In the genomic region with DNA sequence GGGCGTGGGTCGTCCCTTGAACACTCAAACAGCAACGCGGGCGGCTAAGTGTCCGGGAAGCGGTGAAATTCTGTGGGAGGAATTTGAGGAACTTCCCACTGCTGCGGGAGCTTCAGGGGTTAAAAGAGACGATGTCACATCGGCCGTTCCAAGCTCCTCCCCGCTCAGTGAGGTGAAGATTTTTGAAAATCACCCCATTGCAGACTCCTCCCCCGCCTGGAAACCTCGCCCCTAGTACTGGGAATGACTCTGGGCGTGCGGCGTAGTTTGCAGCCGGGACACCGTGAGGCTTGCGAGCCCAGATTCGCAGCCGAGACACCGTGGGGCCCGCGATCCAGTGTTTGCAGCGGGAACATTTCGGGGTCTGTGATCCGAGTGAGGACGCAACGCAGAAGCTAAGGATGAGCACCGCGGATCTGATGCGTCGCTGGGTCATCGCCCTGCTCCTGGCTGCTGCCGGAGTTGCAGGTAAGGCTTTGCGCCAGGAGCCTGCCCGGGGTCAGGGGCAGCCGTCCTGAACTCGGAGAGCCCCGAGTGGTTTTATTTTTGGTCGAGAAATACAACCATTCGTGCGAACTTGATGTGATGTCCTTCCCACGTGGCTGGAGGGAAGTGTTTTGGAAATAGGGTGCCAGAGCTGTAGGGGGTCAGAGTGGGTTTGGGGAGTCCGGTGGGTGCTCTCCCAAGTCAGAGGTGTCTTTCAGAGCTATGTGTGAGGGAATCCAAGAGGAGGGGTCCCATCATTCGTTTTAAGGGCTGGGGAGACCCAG, we compare ENCODE assay signal across 8 mouse cellular contexts. TPM values are rescaled to one million over a fixed set of nuclear protein-coding genes. Genes with fewer than 3 reads are reported as not detected.
DNase-seq lines count a peak whose midpoint lies in the region; ATAC-seq and TF ChIP-seq lines count a peak whose summit lies in the region.

A gene (plus strand): TSS at position 107 of the 770 bp plus-strand sequence.

- H3K4me3 ChIP-seq in forebrain, embryonic 10.5 days: peak within 1 kb of the TSS; percentile 80
- peak within 1 kb of the TSS; percentile 89 for H3K4me3 ChIP-seq in heart, embryonic 15.5 days
- peak within 1 kb of the TSS; percentile 86 to 87 for H3K4me3 ChIP-seq in liver, embryonic 14.5 days (ENCODE audit: insufficient read depth in 1 of 2, low read depth in 2 of 2, low read length in 2 of 2)
- peak within 1 kb of the TSS; percentile 74 for H3K4me3 ChIP-seq in neural tube, embryonic 11.5 days (ENCODE audit: low read depth, low read length)

- H3K4me2 ChIP-seq in heart, embryonic 15.5 days: peak within 1 kb of the TSS; percentile 92
- H3K4me2 ChIP-seq in liver, embryonic 14.5 days (ENCODE audit: low read depth): peak within 1 kb of the TSS; percentile 97
- peak within 1 kb of the TSS; percentile 84 for H3K4me2 ChIP-seq in neural tube, embryonic 11.5 days (ENCODE audit: low read depth)

- peak within 1 kb of the TSS; percentile 75 for H3K9ac ChIP-seq in heart, embryonic 15.5 days
- peak within 1 kb of the TSS; percentile 88 for H3K9ac ChIP-seq in liver, embryonic 14.5 days (replicated peaks)
- peak within 1 kb of the TSS; percentile 74 for H3K9ac ChIP-seq in neural tube, embryonic 11.5 days (ENCODE audit: low read length)

- H3K9me3 ChIP-seq in forebrain, embryonic 10.5 days: 0 out of 2 replicates have a peak, but pooled peaks cover 4% of the 10 kb centered on the region
- no peaks in the 10 kb centered on the region for H3K9me3 ChIP-seq in heart, embryonic 15.5 days (replicated peaks)
- H3K9me3 ChIP-seq in liver, embryonic 14.5 days (ENCODE audit: control insufficient read depth, low read length): no peaks in the 10 kb centered on the region
- H3K9me3 ChIP-seq in neural tube, embryonic 11.5 days (ENCODE audit: control insufficient read depth, low read length): no peaks in the 10 kb centered on the region

- H3K36me3 ChIP-seq in forebrain, embryonic 10.5 days (replicated peaks): peaks cover 41% of the 10 kb centered on the region
- no peaks in the 10 kb centered on the region for H3K36me3 ChIP-seq in heart, embryonic 15.5 days
- no peaks in the 10 kb centered on the region; the same call in 1 of the 2 replicates for H3K36me3 ChIP-seq in liver, embryonic 14.5 days (replicated peaks; ENCODE audit: control insufficient read depth, insufficient read depth, low read depth)
- H3K36me3 ChIP-seq in neural tube, embryonic 11.5 days (ENCODE audit: control insufficient read depth, insufficient read depth, low read length): peaks cover 6% of the 10 kb centered on the region; the same call in 1 of the 2 replicates

- peak; percentile 79 for DNase-seq in c-Kit-negative CD71-positive TER-119-positive erythroid progenitor cells, embryonic 14.5 days (ENCODE audit: low read depth, low spot score)
- DNase-seq in forebrain, embryonic 10.5 days (ENCODE audit: extremely low spot score, low spot score): peak; percentile 91
- peak; percentile 84 to 89 for DNase-seq in kidney, postnatal 25 days
- DNase-seq in liver, embryonic 14.5 days (ENCODE audit: low read depth in 3 of 3, low spot score in 3 of 3): peak; percentile 87 to 92 (median 87)
- DNase-seq in neural tube, embryonic 11.5 days (ENCODE audit: low spot score): peak; percentile 90
- DNase-seq in telencephalon, adult 2 months (ENCODE audit: low read depth, low spot score): peak; percentile 55

- TF ChIP-seq CTCF in liver, embryonic 14.5 days (IDR thresholded peaks at IDR 0.05; ENCODE audit: low read depth): no peak

- no peaks in the 10 kb centered on the region for H3K27me3 ChIP-seq in forebrain, embryonic 10.5 days (ENCODE audit: poor library complexity, severe bottlenecking)
- no peaks in the 10 kb centered on the region for H3K27me3 ChIP-seq in heart, embryonic 15.5 days
- no peaks in the 10 kb centered on the region for H3K27me3 ChIP-seq in liver, embryonic 14.5 days (ENCODE audit: control insufficient read depth, insufficient read depth, low read length)
- H3K27me3 ChIP-seq in neural tube, embryonic 11.5 days (ENCODE audit: control insufficient read depth, insufficient read depth, low read length): no peaks in the 10 kb centered on the region

- H3K27ac ChIP-seq in forebrain, embryonic 10.5 days: peak within 1 kb of the TSS; percentile 96
- H3K27ac ChIP-seq in heart, embryonic 15.5 days: peak within 1 kb of the TSS; percentile 96
- H3K27ac ChIP-seq in liver, embryonic 14.5 days: peak within 1 kb of the TSS; percentile 89
- peak within 1 kb of the TSS; percentile 94 for H3K27ac ChIP-seq in neural tube, embryonic 11.5 days (ENCODE audit: low read depth, low read length)

- peak; percentile 62 for ATAC-seq in CD4-positive, CD25-positive, alpha-beta regulatory T cell, adult 4 months
- peak; percentile 82 for ATAC-seq in heart, embryonic 15.5 days (replicated peaks; ENCODE audit: insufficient number of reproducible peaks, insufficient read depth, low FRiP score, low read depth)
- peak; percentile 81 for ATAC-seq in liver, embryonic 14.5 days (ENCODE audit: insufficient read depth)
- peak; percentile 80 for ATAC-seq in neural tube, embryonic 11.5 days (ENCODE audit: insufficient read depth, low FRiP score, low TSS enrichment)

- TF ChIP-seq EP300 in liver, embryonic 14.5 days (IDR thresholded peaks at IDR 0.05; ENCODE audit: low read depth): peak; percentile 40; the same call in 1 of the 2 replicates

- WGBS in forebrain, embryonic 10.5 days: under 1% methylated on average over 47 of the region's 47 CpGs
- WGBS in heart, embryonic 15.5 days: under 1% methylated on average over 47 of the region's 47 CpGs
- WGBS in liver, embryonic 14.5 days (ENCODE audit: insufficient replicate concordance): under 1% methylated on average over 47 of the region's 47 CpGs
- whole genome bisulfite sequencing in neural tube, embryonic 11.5 days: under 1% methylated on average over 47 of the region's 47 CpGs

- peaks cover 44% of the 10 kb centered on the region for H3K4me1 ChIP-seq in forebrain, embryonic 10.5 days
- H3K4me1 ChIP-seq in heart, embryonic 15.5 days (replicated peaks): peaks cover 34% of the 10 kb centered on the region
- H3K4me1 ChIP-seq in liver, embryonic 14.5 days (replicated peaks; ENCODE audit: control insufficient read depth in 2 of 2, insufficient read depth in 2 of 2, low read length in 1 of 2): peaks cover 14 to 27% of the 10 kb centered on the region in 2 experiments
- H3K4me1 ChIP-seq in neural tube, embryonic 11.5 days (ENCODE audit: control insufficient read depth, insufficient read depth, low read length): peaks cover 13% of the 10 kb centered on the region

RNA-seq across cellular contexts. Expression of the gene that starts here (rescaled TPM):
- 10 to 100 TPM; 17.9 to 42.0 TPM for polyA plus RNA-seq in CD4-positive, CD25-positive, alpha-beta regulatory T cell, adult 4 months (2017; shearing (Covaris generic))
- 58.5 and 60.0 TPM in 2 replicates for polyA plus RNA-seq in forebrain, embryonic 10.5 days (2016; fragmentation: Nextera tagmentation; extraction: Ambion mirVana)
- polyA plus RNA-seq in heart, embryonic 15.5 days (2015; fragmentation: Nextera tagmentation; extraction: Ambion mirVana): 12.9 and 25.0 TPM in 2 replicates
- polyA plus RNA-seq in liver, embryonic 14.5 days (2012; rRNA removed): 12.6 and 12.7 TPM in 2 replicates
- 5.9 and 7.6 TPM in 2 replicates for polyA plus RNA-seq in liver, embryonic 14.5 days (2014; fragmentation: Nextera tagmentation; extraction: Ambion mirVana)
- polyA plus RNA-seq in neural tube, embryonic 11.5 days (2014; fragmentation: Nextera tagmentation; extraction: Ambion mirVana): 18.7 and 22.5 TPM in 2 replicates

Comparison
In these comparisons a context has a peak if more than half of its experiments do, and no peak if none do; other contexts are left out.
1. Peak in every context shown above with its lines: DNase-seq, ATAC-seq, H3K4me3 ChIP-seq and H3K27ac ChIP-seq.